Mouse (Mus musculus): ENCODE results near the gene Ggcx. TPM values are rescaled to one million over a fixed set of nuclear protein-coding genes. Genes with fewer than 3 reads are reported as not detected.

Gene Ggcx
- 13.8 and 27.7 TPM in 2 replicates for polyA plus RNA-seq (2015; fragmentation: Nextera tagmentation; extraction: Ambion mirVana)

GRCm38 (mm10) chr6:72414076-72414756 is at the start of gene Ggcx:
Ggcx (plus strand) TSS chr6:72414308.

GRCm38 (mm10) chr6:72366844-72367443 is 47.2 kb upstream of the Ggcx start, which contains the start of gene Rnf181:
Rnf181 (minus strand) TSS chr6:72366956.

GRCm38 (mm10) chr6:72380131-72380770 is 33.9 kb upstream of the Ggcx start, which contains the start of gene Vamp5:
Vamp5 (minus strand) TSS chr6:72380468.

GRCm38 (mm10) chr6:72389941-72390771 is 24.0 kb upstream of the Ggcx start, which contains the start of gene Vamp8:
Vamp8 (minus strand) TSS chr6:72390703.

GRCm38 (mm10) chr6:72439355-72440185 is 25.5 kb downstream of the Ggcx start, which contains the start of gene Mat2a:
Mat2a (minus strand) TSS chr6:72439558.

Other genes starting within 250 kb of the Ggcx start
- gene Atoh8, start 178.7 kb upstream of the Ggcx start, polyA plus RNA-seq (2015; fragmentation: Nextera tagmentation; extraction: Ambion mirVana): 3.5 and 5.3 TPM in 2 replicates
- 1.5 and 1.7 TPM in 2 replicates for gene Sftpb, start 109.7 kb upstream of the Ggcx start, polyA plus RNA-seq (2015; fragmentation: Nextera tagmentation; extraction: Ambion mirVana)
- gene Usp39, start 69.1 kb upstream of the Ggcx start, polyA plus RNA-seq (2015; fragmentation: Nextera tagmentation; extraction: Ambion mirVana): 22.1 and 29.7 TPM in 2 replicates
- 15.5 and 22.8 TPM in 2 replicates for gene 0610030E20Rik, start 67.0 kb upstream of the Ggcx start, polyA plus RNA-seq (2015; fragmentation: Nextera tagmentation; extraction: Ambion mirVana)
- gene Tmem150a, start 58.9 kb upstream of the Ggcx start, polyA plus RNA-seq (2015; fragmentation: Nextera tagmentation; extraction: Ambion mirVana): 14.2 and 17.5 TPM in 2 replicates
- gene Rnf181, start 47.4 kb upstream of the Ggcx start, polyA plus RNA-seq (2015; fragmentation: Nextera tagmentation; extraction: Ambion mirVana): 235 and 553 TPM in 2 replicates
- gene Vamp5, start 33.8 kb upstream of the Ggcx start, polyA plus RNA-seq (2015; fragmentation: Nextera tagmentation; extraction: Ambion mirVana): 69.2 and 73.9 TPM in 2 replicates
- gene Vamp8, start 23.6 kb upstream of the Ggcx start, polyA plus RNA-seq (2015; fragmentation: Nextera tagmentation; extraction: Ambion mirVana): 239 and 264 TPM in 2 replicates
- gene Mat2a, start 25.2 kb downstream of the Ggcx start, polyA plus RNA-seq (2015; fragmentation: Nextera tagmentation; extraction: Ambion mirVana): 168 and 223 TPM in 2 replicates
- 0.40 and 0.41 TPM in 2 replicates for gene Sh2d6, start 107.4 kb downstream of the Ggcx start, polyA plus RNA-seq (2015; fragmentation: Nextera tagmentation; extraction: Ambion mirVana)
- 136 and 161 TPM in 2 replicates for gene Capg, start 130.1 kb downstream of the Ggcx start, polyA plus RNA-seq (2015; fragmentation: Nextera tagmentation; extraction: Ambion mirVana)
- 11.5 and 21.9 TPM in 2 replicates for gene Elmod3, start 184.1 kb downstream of the Ggcx start, polyA plus RNA-seq (2015; fragmentation: Nextera tagmentation; extraction: Ambion mirVana)
- 30.3 and 63.9 TPM in 2 replicates for gene Retsat, start 184.2 kb downstream of the Ggcx start, polyA plus RNA-seq (2015; fragmentation: Nextera tagmentation; extraction: Ambion mirVana)
- 37.9 and 61.3 TPM in 2 replicates for gene Tgoln1, start 202.7 kb downstream of the Ggcx start, polyA plus RNA-seq (2015; fragmentation: Nextera tagmentation; extraction: Ambion mirVana)

Data from adrenal gland, postnatal 0 days (tissue).